Mouse (Mus musculus) thymus, postnatal 4 days (tissue): ENCODE measurements around the gene Gm20852.
"Not testable (repeated sequence)": the region's sequence is repeated elsewhere in the genome, so short reads cannot be mapped to it uniquely, and the experiment has no call there.

Experiments used
- DNase-seq: peaks from one replicate; pipeline ENCODE4 v3.0.0; 2021

Gm20852 gene

GRCm38 (mm10) chrY:66742023-66742422, at the start of gene Gm20852:
Gm20852 (minus strand) TSS chrY:66742123.
- not testable (repeated sequence) for DNase-seq
